Mouse (Mus musculus): ENCODE measurements at regions not wholly inside any gene's neighbourhood (a gene's known extent, or its start where the extent isn't known, plus 50 kb on each side); places are given as distances from the start of the nearest gene placed in this dataset.
A peak's percentile ranks its signal among the peaks of the same experiment; 100 is the strongest.

DNA sequence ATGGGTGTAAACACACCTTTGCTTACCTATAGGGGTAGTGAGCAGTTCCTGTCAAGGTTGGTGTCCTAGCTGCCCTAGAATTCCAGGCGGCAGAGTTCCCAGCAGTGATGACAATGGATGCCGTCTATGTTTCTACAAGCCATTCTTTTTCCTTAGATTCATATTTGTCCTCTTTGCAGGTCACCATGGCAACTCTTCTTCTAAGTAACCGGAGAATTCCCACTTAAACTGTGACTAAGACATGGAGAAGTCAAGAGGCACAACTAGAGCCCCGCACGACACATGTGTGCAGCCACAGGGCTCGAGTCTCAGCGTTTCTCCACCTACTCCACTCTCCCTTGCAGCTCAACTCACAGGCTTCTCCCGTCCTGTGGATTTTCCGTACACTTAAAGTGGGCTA, 381.5 kb upstream of the Kcnab2 start:
- H3K27me3 ChIP-seq = no peaks in the 10 kb centered on the region
- no peak overlapping the region for H3K4me3 ChIP-seq
- H3K9ac ChIP-seq (replicated peaks) = no peak overlapping the region
- H3K9me3 ChIP-seq = no peaks in the 10 kb centered on the region
- H3K4me2 ChIP-seq (replicated peaks) = no peak overlapping the region
- H3K27ac ChIP-seq (replicated peaks) = no peak overlapping the region
- 78% methylated on average over 9 of the region's 9 CpGs for WGBS
- no peaks in the 10 kb centered on the region for H3K36me3 ChIP-seq
- ATAC-seq (replicated peaks) = no peak
- H3K4me1 ChIP-seq = peaks cover 13% of the 10 kb centered on the region; the same call in 1 of the 2 replicates

DNA sequence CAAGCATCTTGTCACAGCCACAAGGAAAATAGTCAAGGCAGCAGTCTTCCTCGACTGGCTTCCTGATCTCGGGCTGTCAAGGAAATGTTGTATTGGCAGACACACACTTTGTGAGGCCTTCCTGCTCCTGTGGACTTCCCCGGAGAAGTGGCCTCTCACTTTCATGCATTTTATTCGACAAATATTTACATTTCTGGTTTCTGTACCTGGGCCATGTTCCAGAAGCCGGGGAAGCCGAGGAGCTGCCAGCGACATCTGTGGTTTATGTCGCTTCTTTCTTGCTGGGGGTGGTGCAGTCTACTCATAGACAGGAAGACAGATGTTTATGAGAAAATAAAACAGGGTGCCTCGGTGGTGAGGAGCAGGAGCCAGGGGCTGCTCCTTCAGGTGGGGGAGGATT, 372.5 kb upstream of the Kcnab2 start:
- Histone ChIP-seq H3K4me2 (replicated peaks) (no peak overlapping the region), H3K4me1 (no peaks in the 10 kb centered on the region), H3K27ac (replicated peaks) (no peak overlapping the region), H3K27me3 (no peaks in the 10 kb centered on the region), H3K9me3 (no peaks in the 10 kb centered on the region), H3K4me3 (no peak overlapping the region), H3K9ac (replicated peaks) (no peak overlapping the region), H3K36me3 (no peaks in the 10 kb centered on the region)
- ATAC-seq (replicated peaks) = no peak
- WGBS = 65% methylated on average over 9 of the region's 9 CpGs

DNA sequence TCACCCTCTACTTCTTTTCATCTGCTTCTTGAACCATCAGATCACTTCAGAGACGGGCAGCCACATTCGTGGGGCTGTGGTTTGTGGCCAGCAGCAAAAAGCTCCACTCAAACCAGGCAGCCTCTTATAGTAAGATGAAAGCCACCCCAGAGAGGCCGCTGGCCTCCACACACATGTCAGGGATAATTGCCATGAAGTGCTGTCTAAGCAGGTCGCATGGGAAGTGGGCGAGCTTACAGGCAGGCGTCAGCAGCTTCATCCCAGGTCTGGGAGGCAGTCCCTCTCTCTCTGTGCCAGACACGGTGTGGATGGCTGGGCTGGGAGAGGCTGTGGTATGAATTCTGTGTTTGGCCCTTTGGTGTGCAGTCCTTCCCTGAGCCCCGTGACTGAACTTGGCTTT, 358.4 kb upstream of the Kcnab2 start:
- WGBS = 64% methylated on average over 8 of the region's 8 CpGs
- H3K27ac ChIP-seq (replicated peaks) = 0 out of 2 replicates have a peak overlapping the region, but pooled peaks have one; percentile 19
- no peak for ATAC-seq (replicated peaks)
- H3K36me3 ChIP-seq = no peaks in the 10 kb centered on the region
- H3K4me3 ChIP-seq = no peak overlapping the region
- no peak overlapping the region for H3K9ac ChIP-seq (replicated peaks)
- H3K4me1 ChIP-seq = peaks cover 43% of the 10 kb centered on the region
- H3K27me3 ChIP-seq = no peaks in the 10 kb centered on the region
- H3K9me3 ChIP-seq = no peaks in the 10 kb centered on the region
- no peak overlapping the region for H3K4me2 ChIP-seq (replicated peaks)

- H3K36me3 ChIP-seq = no peaks in the 10 kb centered on the region
- 0 out of 2 replicates have a peak overlapping the region, but pooled peaks have one; percentile 18 for H3K4me2 ChIP-seq (replicated peaks)
- peak overlapping the region; percentile 85 for H3K27ac ChIP-seq (replicated peaks)
- ATAC-seq (replicated peaks) = no peak; the same call in 1 of the 2 replicates
- H3K4me1 ChIP-seq = peaks cover 43% of the 10 kb centered on the region
- peak overlapping the region; percentile 26 for H3K9ac ChIP-seq (replicated peaks)
- no peak overlapping the region for H3K4me3 ChIP-seq
- 43% methylated on average over 11 of the region's 11 CpGs for WGBS
- H3K27me3 ChIP-seq = no peaks in the 10 kb centered on the region
- H3K9me3 ChIP-seq = no peaks in the 10 kb centered on the region
These were observed 356.9 kb upstream of the Kcnab2 start for GRCm38 (mm10) chr4:152834421-152835110.

- peak overlapping the region; percentile 18 for H3K4me2 ChIP-seq (replicated peaks)
- no peak overlapping the region for H3K4me3 ChIP-seq
- WGBS = 3% methylated on average over 23 of the region's 23 CpGs
- no peaks in the 10 kb centered on the region for H3K36me3 ChIP-seq
- peak overlapping the region; percentile 26; the same call in 1 of the 2 replicates for H3K9ac ChIP-seq (replicated peaks)
- ATAC-seq (replicated peaks) = peak; percentile 76
- no peaks in the 10 kb centered on the region for H3K9me3 ChIP-seq
- H3K4me1 ChIP-seq = peaks cover 43% of the 10 kb centered on the region
- H3K27ac ChIP-seq (replicated peaks) = peak overlapping the region; percentile 85
- no peaks in the 10 kb centered on the region for H3K27me3 ChIP-seq
These were observed 356.0 kb upstream of the Kcnab2 start for GRCm38 (mm10) chr4:152833411-152834310.

- WGBS = 19% methylated on average over 10 of the region's 10 CpGs
- no peak overlapping the region for H3K4me3 ChIP-seq
- H3K9ac ChIP-seq (replicated peaks) = 0 out of 2 replicates have a peak overlapping the region, but pooled peaks have one; percentile 5
- peak overlapping the region; percentile 85 for H3K27ac ChIP-seq (replicated peaks)
- H3K4me2 ChIP-seq (replicated peaks) = peak overlapping the region; percentile 5
- peaks cover 43% of the 10 kb centered on the region for H3K4me1 ChIP-seq
- no peaks in the 10 kb centered on the region for H3K36me3 ChIP-seq
- no peaks in the 10 kb centered on the region for H3K27me3 ChIP-seq
- ATAC-seq (replicated peaks) = peak; percentile 78
- no peaks in the 10 kb centered on the region for H3K9me3 ChIP-seq
These were observed 355.2 kb upstream of the Kcnab2 start for GRCm38 (mm10) chr4:152832757-152833363.

DNA sequence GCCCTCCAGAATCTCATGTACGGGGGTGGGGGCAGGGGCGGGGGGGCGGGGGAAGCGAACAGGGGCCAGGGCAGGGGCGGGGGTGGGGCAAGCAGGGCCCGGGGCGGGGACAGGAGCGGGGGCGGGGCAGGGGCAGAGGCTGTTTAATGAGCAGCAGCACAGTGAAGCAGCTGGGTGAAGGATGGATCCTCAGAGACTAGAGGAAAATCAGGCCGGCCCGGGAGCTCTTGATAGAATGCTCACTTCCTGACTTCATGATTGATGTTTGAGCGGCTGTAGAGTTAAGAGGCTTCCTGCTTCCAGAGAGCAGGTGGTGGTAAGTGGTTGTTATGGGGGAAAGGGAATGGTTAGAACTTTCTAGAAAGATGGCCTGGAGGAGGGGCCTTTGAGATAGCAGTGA, 347.5 kb upstream of the Kcnab2 start:
- no peak overlapping the region for H3K27ac ChIP-seq (replicated peaks)
- no peaks in the 10 kb centered on the region for H3K9me3 ChIP-seq
- H3K36me3 ChIP-seq = no peaks in the 10 kb centered on the region
- 21% methylated on average over 12 of the region's 12 CpGs for WGBS
- no peaks in the 10 kb centered on the region for H3K27me3 ChIP-seq
- no peak overlapping the region for H3K4me3 ChIP-seq
- no peak for ATAC-seq (replicated peaks)
- peaks cover 5% of the 10 kb centered on the region; the same call in 1 of the 2 replicates for H3K4me1 ChIP-seq
- H3K4me2 ChIP-seq (replicated peaks) = no peak overlapping the region
- H3K9ac ChIP-seq (replicated peaks) = no peak overlapping the region

DNA sequence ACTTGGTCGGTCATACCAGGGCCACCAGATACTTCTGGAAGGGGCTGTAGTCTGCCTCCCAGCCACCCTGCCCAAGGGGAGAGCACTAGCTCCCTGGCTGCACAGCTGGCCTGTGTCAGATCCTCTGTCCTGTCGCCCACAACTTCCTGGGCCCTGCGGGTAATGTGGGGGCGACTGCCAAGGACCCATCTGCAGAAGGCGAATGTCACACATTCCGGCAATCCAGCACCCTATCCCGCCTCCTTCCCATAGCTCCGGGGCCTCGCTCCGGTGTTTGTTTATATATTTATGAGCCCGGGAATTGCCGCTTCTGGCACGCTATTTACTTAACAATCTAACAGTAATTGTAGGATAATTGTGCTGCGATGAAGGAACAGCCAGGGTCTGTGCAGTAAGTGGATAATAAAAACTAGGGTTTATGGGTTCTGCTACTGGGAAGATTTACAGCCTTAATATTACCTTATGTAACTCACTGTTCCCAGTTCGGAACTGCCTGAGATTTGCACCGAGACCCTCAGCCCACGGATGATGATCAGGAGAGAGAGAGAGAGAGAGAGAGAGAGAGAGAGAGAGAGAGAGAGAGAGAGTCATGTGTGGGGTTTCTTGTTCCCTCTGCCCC, 338.6 kb upstream of the Kcnab2 start:
- 65% methylated on average over 17 of the region's 17 CpGs for WGBS
- no peak overlapping the region for H3K27ac ChIP-seq (replicated peaks)
- ATAC-seq (replicated peaks) = no peak

GRCm38 (mm10) chr4:152806611-152807010, 328.9 kb upstream of the Kcnab2 start:
- H3K4me1 ChIP-seq = no peaks in the 10 kb centered on the region
- H3K4me2 ChIP-seq (replicated peaks) = no peak overlapping the region
- H3K9ac ChIP-seq (replicated peaks) = no peak overlapping the region
- H3K9me3 ChIP-seq = no peaks in the 10 kb centered on the region
- no peak for ATAC-seq (replicated peaks)
- H3K27me3 ChIP-seq = no peaks in the 10 kb centered on the region
- H3K27ac ChIP-seq (replicated peaks) = no peak overlapping the region
- no peaks in the 10 kb centered on the region for H3K36me3 ChIP-seq
- H3K4me3 ChIP-seq = no peak overlapping the region
- WGBS = 84% methylated on average over 7 of the region's 7 CpGs

More for the DNA sequence above, 338.6 kb upstream of the Kcnab2 start:
- no peaks in the 10 kb centered on the region for H3K36me3 ChIP-seq
- no peak overlapping the region for H3K9ac ChIP-seq (replicated peaks)
- no peaks in the 10 kb centered on the region for H3K27me3 ChIP-seq
- no peak overlapping the region for H3K4me3 ChIP-seq
- H3K4me1 ChIP-seq = peaks cover 5% of the 10 kb centered on the region
- H3K4me2 ChIP-seq (replicated peaks) = no peak overlapping the region
- H3K9me3 ChIP-seq = no peaks in the 10 kb centered on the region

GRCm38 (mm10) chr4:152799392-152799791, 321.7 kb upstream of the Kcnab2 start:
- 13% methylated on average over 10 of the region's 10 CpGs for WGBS
- Histone ChIP-seq H3K9me3 (no peaks in the 10 kb centered on the region), H3K27me3 (no peaks in the 10 kb centered on the region), H3K9ac (replicated peaks) (no peak overlapping the region), H3K36me3 (no peaks in the 10 kb centered on the region), H3K4me1 (no peaks in the 10 kb centered on the region), H3K4me3 (no peak overlapping the region), H3K27ac (replicated peaks) (no peak overlapping the region), H3K4me2 (replicated peaks) (no peak overlapping the region)
- no peak for ATAC-seq (replicated peaks)

- peaks cover 12% of the 10 kb centered on the region; the same call in 1 of the 2 replicates for H3K9me3 ChIP-seq
- no peak overlapping the region for H3K4me2 ChIP-seq (replicated peaks)
- no peaks in the 10 kb centered on the region for H3K36me3 ChIP-seq
- 61% methylated on average over 7 of the region's 7 CpGs for WGBS
- H3K27me3 ChIP-seq = no peaks in the 10 kb centered on the region
- no peak overlapping the region for H3K9ac ChIP-seq (replicated peaks)
- H3K27ac ChIP-seq (replicated peaks) = no peak overlapping the region
- H3K4me3 ChIP-seq = no peak overlapping the region
- peaks cover 20% of the 10 kb centered on the region for H3K4me1 ChIP-seq
- no peak for ATAC-seq (replicated peaks)
These were observed 310.8 kb upstream of the Kcnab2 start for GRCm38 (mm10) chr4:152788431-152788830.

Measured in forebrain, embryonic 15.5 days (tissue).